Mouse (Mus musculus) kidney, adult 2 months (tissue): Measurements from ENCODE around the gene Mdk. TPM values are rescaled to one million over a fixed set of nuclear protein-coding genes. Genes with fewer than 3 reads are reported as not detected.
A peak's percentile ranks its signal among the peaks of the same experiment; 100 is the strongest.

Source experiments
- DNase-seq: peaks from one replicate; pipeline ENCODE4 v3.0.0; 2021
- H3K27ac ChIP-seq: fragments of 200-500 bp; 2 replicates; pipeline ENCODE4 v1.5.1; 2012; ENCODE audit warnings: low read depth, low read length, control low read depth, inconsistent platforms; ENCODE audit not compliant: insufficient read depth
- H3K27me3 ChIP-seq: fragments of 200-500 bp; replicated peaks from 2 replicates; pipeline ENCODE4 v1.6.1; 2012; ENCODE audit warnings: mild to moderate bottlenecking, moderate library complexity, low read length, inconsistent platforms; ENCODE audit not compliant: control insufficient read depth, insufficient read depth
- H3K36me3 ChIP-seq: fragments of 200-500 bp; 2 replicates; pipeline ENCODE4 v1.6.1; 2012; ENCODE audit warnings: mild to moderate bottlenecking, moderate library complexity, low read length, inconsistent platforms; ENCODE audit not compliant: control insufficient read depth, insufficient read depth
- H3K4me1 ChIP-seq: fragments of 200-500 bp; 2 replicates; pipeline ENCODE4 v1.6.1; 2011; ENCODE audit warnings: low read length; ENCODE audit not compliant: control insufficient read depth, insufficient read depth
- H3K4me3 ChIP-seq: fragments of 200-500 bp; 2 replicates; pipeline ENCODE4 v1.5.1; 2011; ENCODE audit warnings: mild to moderate bottlenecking, low read depth, low read length, control low read depth; ENCODE audit not compliant: insufficient read depth
- CTCF ChIP-seq: fragments of 200-500 bp; conservative IDR thresholded peaks from 2 replicates; pipeline ENCODE4 v1.5.1; 2011; ENCODE audit warnings: low read depth, mild to moderate bottlenecking, control low read depth, low read length, moderate library complexity, mixed read lengths; ENCODE audit not compliant: insufficient read depth, insufficient read length
- POLR2A ChIP-seq: fragments of 200-500 bp; IDR thresholded peaks from one replicate; pipeline ENCODE4 v1.6.1; 2011; ENCODE audit warnings: low read depth, low read length, control low read depth
- WGBS: fragments of 180-500 bp; shearing (Covaris S2); methylation state at CpG from one replicate; pipeline ENCODE4 v1.1.7; 2018; 5-methylcytosine and 5-hydroxymethylcytosine counted together
- polyA plus RNA-seq: library from polyadenylated mRNA; depleted of rRNA; stranded (reverse); fragments of >200 nt; gene quantifications from 2 replicates; pipeline ENCODE4 v1.2.3, GENCODE M21; 2012; rRNA removed

Gene Mdk
- 76.0 and 80.1 TPM in 2 replicates for polyA plus RNA-seq

DNA sequence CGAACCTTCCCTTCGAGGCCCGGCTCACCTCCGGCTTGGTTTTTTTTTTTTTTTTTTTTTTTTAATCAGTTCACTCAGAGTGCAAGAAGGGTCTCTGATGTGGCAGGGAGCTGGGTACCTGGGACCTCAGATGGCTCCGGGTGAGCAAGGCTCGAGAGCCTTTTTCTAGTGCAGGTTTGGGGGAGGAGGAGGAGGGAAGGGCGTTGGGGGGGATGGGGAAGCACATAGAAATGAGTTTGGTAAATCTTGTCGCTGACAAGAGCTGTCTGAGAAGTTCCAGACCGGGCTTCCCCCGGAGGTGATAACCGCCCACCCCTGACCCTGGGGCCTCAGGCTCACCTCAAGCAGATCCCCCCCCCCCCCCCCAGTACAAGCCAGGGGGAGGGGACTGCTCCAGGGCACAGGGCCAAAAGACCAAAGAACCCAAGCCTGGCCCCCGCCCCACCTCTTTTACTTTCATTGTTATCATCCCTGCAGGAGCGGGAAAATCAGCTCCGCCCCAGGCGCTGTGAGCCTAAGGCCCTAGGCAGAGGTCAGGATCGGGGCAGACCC lies at the start of gene Mdk:
Mdk (minus strand) TSS at position 138 of the 552 bp plus-strand sequence.
- Histone ChIP-seq H3K27ac (peak within 1 kb of the TSS; percentile 28; the same call in 1 of the 2 replicates), H3K4me1 (peaks cover 8% of the 10 kb centered on the region; the same call in 1 of the 2 replicates), H3K4me3 (peak within 1 kb of the TSS; percentile 24; the same call in 1 of the 2 replicates), H3K27me3 (no peaks in the 10 kb centered on the region), H3K36me3 (no peaks in the 10 kb centered on the region; the same call in 1 of the 2 replicates)
- TF ChIP-seq POLR2A: no peak
- TF ChIP-seq CTCF: no peak
- 30% methylated on average over 16 of the region's 16 CpGs for WGBS
- DNase-seq: no peak

DNA sequence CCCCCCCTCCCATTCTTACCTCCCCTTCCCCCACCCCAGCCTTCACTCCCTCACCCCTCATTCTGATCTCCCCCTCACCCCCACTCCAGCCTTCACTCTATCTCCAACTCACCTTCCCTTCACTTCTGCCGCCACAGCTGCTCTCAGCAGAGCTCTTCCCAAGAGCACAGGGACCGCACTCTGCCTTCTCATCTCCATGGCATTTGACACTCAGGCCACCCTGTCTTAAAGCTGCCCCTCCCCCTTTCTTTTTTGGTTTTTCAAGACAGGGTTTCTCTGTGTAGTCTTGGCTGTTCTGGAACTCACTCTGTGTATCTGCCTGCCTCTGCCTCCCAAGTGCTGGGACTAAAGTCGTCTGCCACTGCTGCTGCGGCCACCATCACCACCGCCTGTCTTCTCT lies 48.7 kb upstream of the Mdk start:
- Histone ChIP-seq H3K36me3 (no peaks in the 10 kb centered on the region), H3K4me3 (no peak overlapping the region), H3K4me1 (no peaks in the 10 kb centered on the region), H3K27ac (no peak overlapping the region), H3K27me3 (0 out of 2 replicates have a peak, but pooled peaks cover 4% of the 10 kb centered on the region)
- no peak for DNase-seq
- WGBS: 85% methylated on average over 5 of the region's 5 CpGs
- TF ChIP-seq POLR2A: no peak
- TF ChIP-seq CTCF: no peak

DNA sequence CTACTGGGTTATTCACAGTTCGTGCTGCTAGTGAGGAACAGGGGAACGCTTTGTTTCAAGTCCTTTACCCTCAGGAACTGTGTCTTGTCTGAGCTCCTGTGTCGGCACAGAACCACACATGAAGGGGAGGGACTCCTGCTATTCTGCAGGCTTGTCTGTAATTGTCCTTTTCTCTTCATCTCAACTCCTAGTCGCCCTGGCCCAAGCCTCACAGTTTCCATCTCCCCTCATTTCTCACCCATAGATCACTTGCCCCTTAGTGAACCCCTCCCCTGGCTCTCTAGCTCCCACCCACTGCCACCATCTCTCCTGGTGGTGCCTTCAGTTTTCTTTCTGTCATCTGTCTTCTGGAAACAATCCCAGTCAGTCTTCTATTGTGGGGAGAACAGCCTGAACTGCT lies 48.1 kb upstream of the Mdk start:
- Histone ChIP-seq H3K4me3 (no peak overlapping the region), H3K27ac (no peak overlapping the region), H3K4me1 (no peaks in the 10 kb centered on the region; the same call in 1 of the 2 replicates), H3K36me3 (no peaks in the 10 kb centered on the region), H3K27me3 (peaks cover 8% of the 10 kb centered on the region; the same call in 1 of the 2 replicates)
- TF ChIP-seq POLR2A (no peak), CTCF (no peak)
- no peak for DNase-seq
- 73% methylated on average over 4 of the region's 4 CpGs for WGBS

DNA sequence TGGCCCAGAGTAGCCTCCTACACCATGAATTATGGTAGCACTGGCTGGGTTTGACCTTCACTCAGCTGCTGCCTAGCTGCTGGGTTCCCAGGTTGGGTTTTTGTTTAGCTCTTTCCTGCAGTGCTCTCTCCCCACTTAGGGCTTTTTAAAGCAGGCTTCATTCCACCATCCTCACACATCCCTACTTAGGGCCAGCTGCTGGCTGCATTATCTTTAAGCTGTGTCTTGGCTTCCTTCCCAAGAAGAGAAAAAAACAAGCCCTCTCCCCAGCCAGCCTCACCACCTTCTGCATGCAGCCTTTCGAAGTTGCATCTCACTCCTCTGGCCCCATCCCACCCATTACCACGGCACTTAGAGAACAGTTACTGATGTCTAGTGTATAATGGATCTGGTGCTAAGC lies 46.5 kb upstream of the Mdk start:
- Histone ChIP-seq H3K27me3 (peaks cover 8% of the 10 kb centered on the region; the same call in 1 of the 2 replicates), H3K36me3 (no peaks in the 10 kb centered on the region), H3K4me1 (no peaks in the 10 kb centered on the region; the same call in 1 of the 2 replicates), H3K27ac (no peak overlapping the region), H3K4me3 (no peak overlapping the region)
- TF ChIP-seq CTCF (no peak), POLR2A (no peak)
- 65% methylated on average over 2 of the region's 2 CpGs for WGBS
- DNase-seq: no peak

DNA sequence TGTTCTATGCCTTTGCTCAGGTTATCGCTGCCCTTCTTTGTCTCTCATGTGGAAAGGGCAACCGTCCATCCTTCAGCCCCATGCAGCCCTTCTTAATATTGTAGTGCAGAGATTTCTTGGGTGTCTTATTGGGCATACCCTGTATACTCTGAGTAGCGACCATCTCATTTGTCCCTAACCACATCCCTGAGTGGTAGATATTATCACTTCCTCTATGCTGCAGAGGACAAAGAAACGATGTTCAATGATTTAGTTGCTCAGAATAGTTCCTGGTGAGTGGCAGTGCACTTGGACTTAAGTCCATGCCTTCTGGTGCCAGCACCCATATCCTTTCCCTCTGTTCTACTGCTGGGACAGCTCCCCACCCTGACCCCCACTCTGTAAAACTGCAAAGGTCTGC lies 45.9 kb upstream of the Mdk start:
- TF ChIP-seq CTCF (no peak), POLR2A (no peak)
- Histone ChIP-seq H3K27me3 (peaks cover 8% of the 10 kb centered on the region; the same call in 1 of the 2 replicates), H3K36me3 (no peaks in the 10 kb centered on the region), H3K4me1 (no peaks in the 10 kb centered on the region; the same call in 1 of the 2 replicates), H3K27ac (no peak overlapping the region), H3K4me3 (no peak overlapping the region)
- DNase-seq: no peak
- 77% methylated on average over 4 of the region's 4 CpGs for WGBS

DNA sequence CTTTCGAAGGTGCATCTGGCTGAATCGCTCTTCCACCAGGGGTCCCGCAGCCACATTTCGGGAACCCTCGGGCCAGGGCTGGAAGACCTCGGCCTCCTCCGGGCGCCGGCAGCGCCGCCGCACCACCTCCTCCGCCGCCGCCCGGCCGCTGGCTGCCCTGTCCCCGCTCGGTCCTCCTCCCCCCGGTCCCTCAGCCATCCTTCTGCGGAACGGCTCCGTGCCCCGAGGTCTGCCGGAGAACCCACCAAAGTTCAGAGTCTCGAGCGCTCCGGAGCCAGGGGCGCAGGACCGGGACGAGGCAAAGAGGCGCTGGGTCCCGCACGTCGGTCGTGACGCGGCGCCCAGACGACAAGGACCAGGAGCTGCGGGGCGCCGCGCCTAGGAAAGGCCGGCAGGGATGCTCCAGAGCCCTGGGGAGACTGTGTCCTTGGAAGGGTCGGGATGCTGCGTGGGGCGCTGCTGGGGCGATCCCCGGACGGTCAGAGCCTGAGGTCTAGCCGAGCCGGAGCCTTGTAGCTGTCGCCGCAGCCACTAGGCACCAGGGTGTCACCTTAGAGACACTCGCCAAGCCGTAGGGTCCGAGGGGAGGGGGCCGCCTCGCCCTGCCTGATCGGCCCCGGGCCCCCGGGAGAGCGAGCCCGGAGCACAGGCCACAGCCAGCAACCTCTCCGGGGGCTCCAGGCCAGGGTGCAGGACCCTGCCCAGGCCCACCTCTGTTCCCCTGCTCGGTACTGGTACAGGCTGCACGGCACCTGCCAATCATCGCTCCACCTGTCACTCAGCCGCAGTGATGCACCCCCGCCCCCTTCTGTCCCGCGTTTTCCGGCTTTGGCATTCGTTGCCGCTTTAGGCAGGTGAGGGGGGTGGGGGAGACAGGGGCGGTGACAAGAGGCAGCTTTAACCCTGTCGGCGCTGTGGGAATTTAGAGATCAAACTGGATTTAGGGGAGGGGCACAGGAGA lies 43.8 kb upstream of the Mdk start, which contains the start of gene Dgkz:
Dgkz (minus strand) TSS at position 284 of the 961 bp plus-strand sequence.
- DNase-seq: no peak
- H3K27me3 ChIP-seq: peaks cover 8% of the 10 kb centered on the region; the same call in 1 of the 2 replicates
- H3K36me3 ChIP-seq: no peaks in the 10 kb centered on the region
- 5% methylated on average over 79 of the region's 79 CpGs for WGBS
- peaks cover 5% of the 10 kb centered on the region; the same call in 1 of the 2 replicates for H3K4me1 ChIP-seq
- no peak within 1 kb of the TSS for H3K27ac ChIP-seq
- peak within 1 kb of the TSS; percentile 36 for H3K4me3 ChIP-seq
- TF ChIP-seq CTCF (no peak), POLR2A (no peak)

DNA sequence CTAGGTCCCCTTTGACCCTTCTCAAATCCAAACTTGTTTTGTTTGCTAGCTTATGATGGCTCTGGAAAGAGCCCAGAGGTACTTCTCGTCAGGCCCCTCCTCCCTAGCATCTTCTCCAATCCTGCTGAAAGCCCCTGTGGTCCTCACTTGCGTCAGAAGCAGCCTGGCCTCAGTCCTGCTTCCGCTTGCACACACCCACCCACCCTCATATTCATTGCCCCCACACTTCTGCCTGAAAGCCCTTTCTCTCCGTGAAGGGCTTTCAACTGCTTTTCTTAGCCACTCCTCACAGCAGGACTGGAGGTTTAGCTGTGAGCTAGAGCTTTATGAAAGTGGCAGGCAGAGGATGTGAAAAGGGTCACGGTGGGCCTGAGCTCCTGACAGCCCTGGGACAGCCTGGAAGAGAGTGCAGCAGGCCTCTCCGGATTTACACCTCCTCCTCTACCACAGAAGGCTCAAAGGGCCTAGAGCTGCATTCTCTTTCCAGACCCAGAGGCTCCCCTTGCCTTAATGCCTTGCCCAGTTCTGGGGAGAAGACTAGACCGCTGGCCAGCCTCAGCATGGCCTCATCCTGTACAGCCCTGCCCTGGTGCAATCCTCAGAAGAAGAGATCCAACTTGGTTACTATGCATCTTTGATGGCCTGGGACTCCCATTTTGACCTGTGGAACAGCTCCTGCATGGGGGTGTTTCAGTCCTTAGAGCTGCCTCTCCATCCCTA lies 41.5 kb upstream of the Mdk start:
- TF ChIP-seq POLR2A (no peak), CTCF (no peak)
- Histone ChIP-seq H3K4me3 (no peak overlapping the region), H3K4me1 (peaks cover 5% of the 10 kb centered on the region; the same call in 1 of the 2 replicates), H3K27me3 (peaks cover 8% of the 10 kb centered on the region; the same call in 1 of the 2 replicates), H3K36me3 (no peaks in the 10 kb centered on the region), H3K27ac (no peak overlapping the region)
- no peak for DNase-seq
- 89% methylated on average over 7 of the region's 7 CpGs for WGBS
